Mouse (Mus musculus) ES-E14 (cell line): ENCODE results near the gene Plagl2.

Experiments
- CHD2 ChIP-seq: IDR thresholded peaks from 2 replicates; pipeline ENCODE4 v1.6.1; 2014; ENCODE audit warnings: mild to moderate bottlenecking, low read depth, low read length, inconsistent platforms
- HCFC1 ChIP-seq: IDR thresholded peaks from 2 replicates; pipeline ENCODE4 v1.6.1; 2012; ENCODE audit warnings: low read length, inconsistent platforms, borderline replicate concordance; ENCODE audit not compliant: insufficient read depth
- MAFK ChIP-seq: IDR thresholded peaks from 2 replicates; pipeline ENCODE4 v1.6.1; 2014; ENCODE audit warnings: mild to moderate bottlenecking, low read depth, low read length, inconsistent platforms; ENCODE audit not compliant: insufficient read depth
- ZC3H11A ChIP-seq: IDR thresholded peaks from 2 replicates; pipeline ENCODE4 v1.6.1; 2012; ENCODE audit warnings: low read depth, mild to moderate bottlenecking, inconsistent platforms, low read length, borderline replicate concordance
- ZNF384 ChIP-seq: IDR thresholded peaks from 2 replicates; pipeline ENCODE4 v1.6.1; 2012; ENCODE audit warnings: low read depth, low read length, inconsistent platforms

DNA sequence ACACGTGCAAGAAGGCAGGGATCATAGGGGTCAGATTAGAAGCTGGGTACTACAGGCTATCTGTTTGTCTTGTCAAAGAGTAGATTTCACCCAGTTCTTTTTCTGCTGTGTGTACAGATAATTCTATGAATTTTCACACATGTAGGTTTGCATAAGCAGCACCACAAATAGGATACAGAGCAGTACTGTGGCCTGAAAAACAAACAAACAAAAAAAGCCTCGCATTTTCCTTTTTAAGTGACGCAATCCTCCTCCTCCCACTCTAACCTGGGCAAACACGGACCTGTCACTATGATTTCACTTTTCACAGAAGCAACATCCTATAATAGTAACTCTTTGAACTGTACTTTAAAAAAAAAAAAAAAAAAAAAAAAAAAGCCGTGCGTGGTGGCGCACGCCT lies 35.2 kb upstream of the Plagl2 start:
- no peak for TF ChIP-seq MAFK
- no peak for TF ChIP-seq ZC3H11A
- TF ChIP-seq CHD2, result no peak
- TF ChIP-seq HCFC1, result no peak
- TF ChIP-seq ZNF384, result no peak
